Mouse (Mus musculus): ENCODE measurements around the gene Ppp4r3a. TPM values are rescaled to one million over a fixed set of nuclear protein-coding genes. Genes with fewer than 3 reads are reported as not detected.

The Ppp4r3a gene
- polyA plus RNA-seq, 1 experiment from 2014 or later, result 22.8 TPM

DNA sequence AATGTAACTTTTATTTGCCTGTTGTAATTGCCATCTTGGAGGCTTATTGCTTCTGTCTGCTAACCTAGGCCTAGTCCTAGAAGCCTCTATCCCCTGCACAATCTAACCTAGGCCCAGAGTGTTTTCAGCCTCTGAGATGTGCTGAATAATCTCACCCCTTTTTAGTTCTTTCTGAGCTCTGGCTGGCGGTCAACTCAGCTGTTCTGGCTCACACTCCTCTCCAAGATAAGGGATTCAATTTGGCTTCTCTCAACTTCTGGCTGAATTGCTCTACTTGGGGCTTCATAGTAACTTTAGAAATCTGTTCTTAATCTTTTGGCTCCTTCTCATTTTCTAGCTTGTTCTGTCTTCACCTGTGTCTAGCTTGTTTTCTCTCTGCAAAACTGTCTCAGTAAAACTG lies 3.9 kb upstream of the Ppp4r3a start:
- no peaks in the 10 kb centered on the region for H3K27me3 ChIP-seq (ENCODE audit: control insufficient read depth, insufficient read depth, low read depth, low read length)

GRCm38 (mm10) chr12:101084881-101085666 lies 1.6 kb upstream of the Ppp4r3a start:
- no peak overlapping the region for H3K4me3 ChIP-seq (ENCODE audit: low read depth, low read length)
- ATAC-seq, result no peak
- no peak overlapping the region for H3K9ac ChIP-seq (ENCODE audit: low read depth, low read length)

More for the DNA sequence above, 3.9 kb upstream of the Ppp4r3a start:
- 88% methylated on average over 1 of the region's 1 CpGs for WGBS
- Histone ChIP-seq H3K4me2 (ENCODE audit: low read length) (no peak overlapping the region), H3K4me3 (ENCODE audit: low read depth, low read length) (no peak overlapping the region), H3K9ac (ENCODE audit: low read depth, low read length) (no peak overlapping the region), H3K36me3 (ENCODE audit: control insufficient read depth, insufficient read depth, low read length) (no peaks in the 10 kb centered on the region), H3K27ac (ENCODE audit: low read length) (no peak overlapping the region), H3K4me1 (ENCODE audit: control insufficient read depth, insufficient read depth, low read length) (peaks cover 6% of the 10 kb centered on the region), H3K9me3 (replicated peaks; ENCODE audit: control insufficient read depth, low read length, poor library complexity, severe bottlenecking) (no peaks in the 10 kb centered on the region)
- no peak for ATAC-seq

DNA sequence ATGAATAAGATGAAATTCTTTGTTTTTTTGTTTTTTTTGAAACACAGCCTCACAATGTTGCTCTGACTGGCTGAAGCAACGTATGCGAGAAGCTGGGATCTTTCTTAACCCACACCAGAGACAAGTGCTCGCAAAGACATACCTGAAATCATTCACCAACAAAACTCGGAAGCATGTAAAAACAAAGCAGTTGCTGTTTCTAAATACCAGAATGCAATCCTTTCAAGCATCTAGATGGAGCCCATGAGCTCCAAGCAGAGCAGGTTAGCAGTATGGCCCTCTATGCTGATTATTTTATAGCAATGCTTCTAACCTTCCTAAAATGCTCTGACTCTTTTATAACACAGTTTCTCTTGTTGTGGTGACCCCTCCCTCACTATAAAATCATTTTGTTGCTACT lies 735 bp upstream of the Ppp4r3a start:
- Histone ChIP-seq H3K36me3 (ENCODE audit: control insufficient read depth, insufficient read depth, low read length) (no peaks in the 10 kb centered on the region), H3K4me3 (ENCODE audit: low read depth, low read length) (peak overlapping the region; percentile 93), H3K27me3 (ENCODE audit: control insufficient read depth, insufficient read depth, low read depth, low read length) (no peaks in the 10 kb centered on the region), H3K4me2 (ENCODE audit: low read length) (peak overlapping the region; percentile 52), H3K9ac (ENCODE audit: low read depth, low read length) (peak overlapping the region; percentile 87), H3K4me1 (ENCODE audit: control insufficient read depth, insufficient read depth, low read length) (peaks cover 22% of the 10 kb centered on the region), H3K9me3 (replicated peaks; ENCODE audit: control insufficient read depth, low read length, poor library complexity, severe bottlenecking) (no peaks in the 10 kb centered on the region), H3K27ac (ENCODE audit: low read length) (peak overlapping the region; percentile 100)
- 0 out of 2 replicates have a peak, but pooled peaks have one; percentile 3 for ATAC-seq
- 11% methylated on average over 4 of the region's 4 CpGs for WGBS

More at GRCm38 (mm10) chr12:101084881-101085666, 1.6 kb upstream of the Ppp4r3a start:
- peaks cover 21% of the 10 kb centered on the region for H3K4me1 ChIP-seq (ENCODE audit: control insufficient read depth, insufficient read depth, low read length)
- H3K27me3 ChIP-seq (ENCODE audit: control insufficient read depth, insufficient read depth, low read depth, low read length), result no peaks in the 10 kb centered on the region
- H3K36me3 ChIP-seq (ENCODE audit: control insufficient read depth, insufficient read depth, low read length), result no peaks in the 10 kb centered on the region
- peak overlapping the region; percentile 52 for H3K4me2 ChIP-seq (ENCODE audit: low read length)
- H3K27ac ChIP-seq (ENCODE audit: low read length), result no peak overlapping the region; the same call in 1 of the 2 replicates
- H3K9me3 ChIP-seq (replicated peaks; ENCODE audit: control insufficient read depth, low read length, poor library complexity, severe bottlenecking), result no peaks in the 10 kb centered on the region
- 96% methylated on average over 9 of the region's 9 CpGs for WGBS

DNA sequence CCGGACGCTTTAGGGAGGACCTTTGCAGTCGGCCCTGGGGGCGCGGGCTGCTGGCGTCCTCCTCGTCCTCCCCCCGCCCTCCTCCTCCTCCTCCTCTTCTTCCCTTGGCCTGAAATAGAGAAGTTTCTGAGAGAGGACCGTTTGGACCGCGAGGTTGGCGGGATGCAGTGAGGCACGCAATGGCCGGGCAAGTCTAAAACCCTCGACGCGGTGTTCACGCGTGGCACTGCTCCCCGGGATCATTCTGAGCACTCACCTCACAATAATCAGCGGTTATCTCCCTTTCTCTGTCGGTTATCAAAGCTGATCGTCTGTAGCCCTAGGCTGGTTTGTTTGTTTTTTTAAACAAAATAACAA lies 315 bp upstream of the Ppp4r3a start:
- peak overlapping the region; percentile 87 for H3K9ac ChIP-seq (ENCODE audit: low read depth, low read length)
- H3K36me3 ChIP-seq (ENCODE audit: control insufficient read depth, insufficient read depth, low read length), result no peaks in the 10 kb centered on the region
- H3K4me2 ChIP-seq (ENCODE audit: low read length), result peak overlapping the region; percentile 52
- no peaks in the 10 kb centered on the region for H3K27me3 ChIP-seq (ENCODE audit: control insufficient read depth, insufficient read depth, low read depth, low read length)
- peaks cover 25% of the 10 kb centered on the region for H3K4me1 ChIP-seq (ENCODE audit: control insufficient read depth, insufficient read depth, low read length)
- H3K27ac ChIP-seq (ENCODE audit: low read length), result peak overlapping the region; percentile 100
- 0% methylated on average over 22 of the region's 23 CpGs for WGBS
- no peaks in the 10 kb centered on the region for H3K9me3 ChIP-seq (replicated peaks; ENCODE audit: control insufficient read depth, low read length, poor library complexity, severe bottlenecking)
- peak overlapping the region; percentile 93 for H3K4me3 ChIP-seq (ENCODE audit: low read depth, low read length)
- ATAC-seq, result peak; percentile 76

DNA sequence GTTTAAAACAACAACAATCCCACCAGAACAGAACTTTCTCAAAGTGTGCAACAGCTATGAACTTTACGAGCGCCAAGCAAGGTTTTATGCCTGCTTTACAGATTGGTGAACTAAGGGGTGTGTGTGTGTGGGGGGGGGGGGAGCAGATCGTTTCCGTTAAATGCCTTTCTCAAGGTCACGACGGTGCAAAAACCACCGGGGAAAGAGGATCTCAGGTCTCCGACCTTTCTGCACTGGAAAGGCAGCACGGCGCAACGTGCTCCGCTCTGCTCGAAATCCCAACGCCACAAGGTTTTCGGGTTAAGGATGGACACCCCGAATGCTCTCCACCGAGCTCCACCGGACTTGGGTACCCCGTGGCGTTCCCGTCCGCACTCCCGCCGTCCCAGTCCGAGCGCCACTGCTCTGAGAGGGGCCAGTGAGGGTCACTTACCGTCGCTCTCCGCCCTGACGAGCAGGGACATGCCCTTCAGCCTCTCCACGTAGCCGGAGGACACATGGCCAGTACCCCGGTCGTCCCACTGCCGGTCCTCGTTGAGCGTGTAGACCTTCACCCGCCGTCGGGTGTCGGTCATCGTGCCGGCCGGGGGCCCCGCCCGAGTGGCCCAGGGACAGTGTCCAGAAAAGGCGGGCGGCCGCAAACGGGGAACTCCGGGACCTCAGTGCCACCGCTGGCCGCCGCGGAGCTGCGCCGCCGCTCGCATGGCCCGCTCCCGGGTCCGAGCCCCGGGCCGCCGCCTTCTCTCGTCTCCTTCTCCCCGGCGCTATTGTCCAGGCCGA lies 1.0 kb downstream of the Ppp4r3a start:
- H3K9ac ChIP-seq (ENCODE audit: low read depth, low read length), result peak overlapping the region; percentile 87
- peak overlapping the region; percentile 93 for H3K4me3 ChIP-seq (ENCODE audit: low read depth, low read length)
- H3K9me3 ChIP-seq (replicated peaks; ENCODE audit: control insufficient read depth, low read length, poor library complexity, severe bottlenecking), result no peaks in the 10 kb centered on the region
- no peaks in the 10 kb centered on the region for H3K27me3 ChIP-seq (ENCODE audit: control insufficient read depth, insufficient read depth, low read depth, low read length)
- no peaks in the 10 kb centered on the region for H3K36me3 ChIP-seq (ENCODE audit: control insufficient read depth, insufficient read depth, low read length)
- H3K4me1 ChIP-seq (ENCODE audit: control insufficient read depth, insufficient read depth, low read length), result peaks cover 27% of the 10 kb centered on the region
- H3K4me2 ChIP-seq (ENCODE audit: low read length), result peak overlapping the region; percentile 91
- WGBS, result under 1% methylated on average over 57 of the region's 69 CpGs
- peak overlapping the region; percentile 100 for H3K27ac ChIP-seq (ENCODE audit: low read length)
- ATAC-seq, result peak; percentile 9; the same call in 1 of the 2 replicates

DNA sequence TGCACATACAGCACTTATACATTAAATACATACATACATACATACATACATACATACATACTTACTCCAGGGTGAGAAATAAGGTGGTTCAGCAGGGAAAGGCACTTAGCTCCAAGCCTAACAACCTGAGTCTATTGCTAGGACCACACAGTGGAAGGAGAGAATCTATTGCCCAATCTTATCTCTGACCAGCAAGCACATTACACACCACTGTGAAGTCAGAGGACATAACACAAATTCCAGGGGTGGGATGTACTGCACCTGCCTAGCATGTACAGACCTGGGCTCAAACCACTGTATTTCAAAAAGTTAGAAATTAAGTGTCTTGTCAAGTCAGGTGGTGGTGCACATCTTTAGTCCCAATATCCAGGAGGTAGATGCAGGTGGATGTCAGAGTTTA lies 5.5 kb downstream of the Ppp4r3a start:
- Histone ChIP-seq H3K36me3 (ENCODE audit: control insufficient read depth, insufficient read depth, low read length) (no peaks in the 10 kb centered on the region), H3K27ac (ENCODE audit: low read length) (no peak overlapping the region), H3K27me3 (ENCODE audit: control insufficient read depth, insufficient read depth, low read depth, low read length) (no peaks in the 10 kb centered on the region), H3K4me3 (ENCODE audit: low read depth, low read length) (no peak overlapping the region), H3K4me1 (ENCODE audit: control insufficient read depth, insufficient read depth, low read length) (peaks cover 21% of the 10 kb centered on the region), H3K9me3 (replicated peaks; ENCODE audit: control insufficient read depth, low read length, poor library complexity, severe bottlenecking) (no peaks in the 10 kb centered on the region), H3K4me2 (ENCODE audit: low read length) (no peak overlapping the region), H3K9ac (ENCODE audit: low read depth, low read length) (no peak overlapping the region)
- ATAC-seq, result no peak

GRCm38 (mm10) chr12:101075433-101075832 lies 8.1 kb downstream of the Ppp4r3a start:
- Histone ChIP-seq H3K9ac (ENCODE audit: low read depth, low read length) (no peak overlapping the region), H3K4me2 (ENCODE audit: low read length) (no peak overlapping the region), H3K27ac (ENCODE audit: low read length) (no peak overlapping the region), H3K9me3 (replicated peaks; ENCODE audit: control insufficient read depth, low read length, poor library complexity, severe bottlenecking) (no peaks in the 10 kb centered on the region), H3K36me3 (ENCODE audit: control insufficient read depth, insufficient read depth, low read length) (no peaks in the 10 kb centered on the region; the same call in 1 of the 2 replicates), H3K4me3 (ENCODE audit: low read depth, low read length) (no peak overlapping the region), H3K27me3 (ENCODE audit: control insufficient read depth, insufficient read depth, low read depth, low read length) (no peaks in the 10 kb centered on the region), H3K4me1 (ENCODE audit: control insufficient read depth, insufficient read depth, low read length) (peaks cover 9% of the 10 kb centered on the region)
- no peak for ATAC-seq
- WGBS, result 94% methylated on average over 3 of the region's 3 CpGs

DNA sequence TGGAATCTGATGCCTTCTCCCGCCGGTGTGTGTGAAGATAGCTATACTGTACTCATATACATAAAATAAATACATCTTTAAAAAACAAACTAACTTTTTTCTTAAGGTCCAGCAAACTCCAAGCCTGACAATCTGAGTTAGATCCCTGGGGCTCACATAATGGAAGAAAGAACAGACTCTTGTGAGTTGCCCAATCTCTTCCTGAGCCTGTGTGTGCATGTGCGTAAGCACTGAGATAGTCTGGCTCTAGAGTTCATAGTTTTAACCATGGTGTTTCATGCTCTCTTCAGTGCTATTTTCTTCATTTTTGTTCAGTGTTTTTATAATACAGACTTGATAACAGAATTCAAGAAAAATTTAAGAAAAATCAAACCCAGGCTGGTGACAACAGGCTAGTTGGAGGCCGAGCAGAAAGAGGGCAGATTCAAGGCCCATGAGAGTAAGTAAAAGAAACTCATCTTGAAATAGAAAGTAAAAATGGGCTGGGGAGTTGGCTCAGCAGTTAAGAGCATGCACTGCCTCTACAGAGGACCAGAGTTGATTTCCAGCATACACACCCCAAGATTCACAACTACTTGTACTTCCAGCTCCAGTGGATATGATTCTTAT lies 8.6 kb downstream of the Ppp4r3a start:
- no peaks in the 10 kb centered on the region for H3K9me3 ChIP-seq (replicated peaks; ENCODE audit: control insufficient read depth, low read length, poor library complexity, severe bottlenecking)
- no peak overlapping the region for H3K9ac ChIP-seq (ENCODE audit: low read depth, low read length)
- no peak overlapping the region for H3K4me2 ChIP-seq (ENCODE audit: low read length)
- WGBS, result 96% methylated on average over 4 of the region's 4 CpGs
- H3K4me3 ChIP-seq (ENCODE audit: low read depth, low read length), result no peak overlapping the region
- peaks cover 5% of the 10 kb centered on the region for H3K4me1 ChIP-seq (ENCODE audit: control insufficient read depth, insufficient read depth, low read length)
- H3K27ac ChIP-seq (ENCODE audit: low read length), result no peak overlapping the region
- no peak for ATAC-seq
- no peaks in the 10 kb centered on the region; the same call in 1 of the 2 replicates for H3K36me3 ChIP-seq (ENCODE audit: control insufficient read depth, insufficient read depth, low read length)
- no peaks in the 10 kb centered on the region for H3K27me3 ChIP-seq (ENCODE audit: control insufficient read depth, insufficient read depth, low read depth, low read length)

Measured in midbrain, embryonic 16.5 days (tissue).